ENCODE assay signal across 3 mouse cellular contexts in the genomic region with DNA sequence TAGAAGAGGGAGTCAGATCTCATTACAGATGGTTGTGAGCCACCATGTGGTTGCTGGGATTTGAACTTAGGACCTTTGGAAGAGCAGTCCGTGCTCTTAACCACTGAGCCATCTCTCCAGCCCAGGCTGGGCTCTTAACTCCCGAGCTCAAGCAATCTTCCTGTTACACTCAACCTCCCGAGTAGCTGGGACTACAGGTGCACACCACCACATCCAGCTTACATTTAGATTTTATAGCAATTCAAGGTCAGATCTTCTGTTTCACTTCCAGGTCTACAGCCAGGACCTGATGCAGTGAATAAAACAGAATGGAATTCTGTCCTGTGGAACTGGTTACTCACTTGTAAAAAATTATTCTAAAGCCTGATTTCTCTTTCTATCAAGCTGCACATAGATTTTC. TPM values are rescaled to one million over a fixed set of nuclear protein-coding genes. Genes with fewer than 3 reads are reported as not detected.
"Had no signal": no experiment of that assay in that cellular context is flagged by ENCODE, and none has a peak within 500 bp of the region (broad histone marks: within the 10 kb centered on the region; RNA-seq: fewer than 3 reads in every experiment).

No protein-coding gene starts in this region.

RNA-seq across cellular contexts. Expression of a gene that starts 11.0 kb away (rescaled TPM):
- total RNA-seq: megakaryocyte-erythroid progenitor cell, adult 5-6 weeks; monocyte, adult 5-6 weeks had no signal
- polyA plus RNA-seq: macrophage had no signal
